Mouse (Mus musculus) heart, embryonic 11.5 days (tissue): ENCODE measurements around the gene Taf1. TPM values are rescaled to one million over a fixed set of nuclear protein-coding genes. Genes with fewer than 3 reads are reported as not detected.
A peak's percentile ranks its signal among the peaks of the same experiment; 100 is the strongest.

Experiments used
- ATAC-seq: fragments of 200-750 bp; cut with Nextera tagmentation; replicated peaks from 2 replicates; pipeline ENCODE4 v1.8.0; 2017; ENCODE audit warnings: moderate library complexity; ENCODE audit not compliant: insufficient number of reproducible peaks, low FRiP score, low TSS enrichment
- H3K27ac ChIP-seq: fragments of 300-500 bp; sonication (generic); 2 replicates; pipeline ENCODE4 v1.5.1; 2014; ENCODE audit warnings: mild to moderate bottlenecking, low read depth, low read length
- H3K27me3 ChIP-seq: fragments of 300-500 bp; sonication (generic); 2 replicates; pipeline ENCODE4 v1.6.1; 2014; ENCODE audit warnings: mild to moderate bottlenecking, low read length, mixed read lengths; ENCODE audit not compliant: control insufficient read depth, insufficient read depth
- H3K36me3 ChIP-seq: fragments of 300-500 bp; sonication (generic); 2 replicates; pipeline ENCODE4 v1.6.1; 2014; ENCODE audit warnings: mild to moderate bottlenecking, low read length, moderate library complexity, mixed read lengths; ENCODE audit not compliant: control insufficient read depth, insufficient read depth
- H3K4me1 ChIP-seq: fragments of 300-500 bp; sonication (generic); 2 replicates; pipeline ENCODE4 v1.6.1; 2014; ENCODE audit warnings: low read length; ENCODE audit not compliant: control insufficient read depth, insufficient read depth
- H3K4me2 ChIP-seq: fragments of 300-500 bp; sonication (generic); 2 replicates; pipeline ENCODE4 v1.6.1; 2014; ENCODE audit warnings: mild to moderate bottlenecking, moderate library complexity
- H3K4me3 ChIP-seq: fragments of 300-500 bp; sonication (generic); 2 replicates; pipeline ENCODE4 v1.5.1; 2014; ENCODE audit warnings: low read depth, low read length
- H3K9ac ChIP-seq: fragments of 300-500 bp; sonication (generic); 2 replicates; pipeline ENCODE4 v1.6.1; 2014; ENCODE audit warnings: mild to moderate bottlenecking, low read depth, low read length, moderate library complexity
- H3K9me3 ChIP-seq: fragments of 300-500 bp; sonication (generic); replicated peaks from 2 replicates; pipeline ENCODE4 v1.6.1; 2016; ENCODE audit warnings: low read length; ENCODE audit not compliant: control insufficient read depth
- WGBS: fragments of 180-500 bp; shearing (Covaris S2); extraction: QIAGEN DNeasy Blood & Tissue Kit; methylation state at CpG from one replicate; pipeline ENCODE4 v1.1.7; 2014; ENCODE audit not compliant: insufficient replicate concordance; 5-methylcytosine and 5-hydroxymethylcytosine counted together
- polyA plus RNA-seq: library from polyadenylated mRNA; unstranded; fragments of >200 nt; fragmentation: Nextera tagmentation; extraction: Ambion mirVana; gene quantifications from 2 replicates; pipeline ENCODE4 v1.2.1, GENCODE M21; 2014

The Taf1 gene
- polyA plus RNA-seq, 1 experiment from 2014 or later = 10.4 TPM

GRCm38 (mm10) chrX:101640194-101641160 lies 107.9 kb downstream of the Taf1 start:
- 11% methylated on average over 45 of the region's 45 CpGs for WGBS
- Histone ChIP-seq H3K27me3 (peaks cover 8% of the 10 kb centered on the region; the same call in 1 of the 2 replicates), H3K27ac (peak overlapping the region; percentile 79), H3K4me3 (peak overlapping the region; percentile 76), H3K4me1 (no peaks in the 10 kb centered on the region), H3K9ac (peak overlapping the region; percentile 92), H3K9me3 (no peaks in the 10 kb centered on the region), H3K36me3 (no peaks in the 10 kb centered on the region), H3K4me2 (peak overlapping the region; percentile 72)
- ATAC-seq = peak; percentile 57

GRCm38 (mm10) chrX:101641161-101641530 lies 108.6 kb downstream of the Taf1 start:
- Histone ChIP-seq H3K27me3 (peaks cover 8% of the 10 kb centered on the region; the same call in 1 of the 2 replicates), H3K4me2 (peak overlapping the region; percentile 72), H3K9ac (peak overlapping the region; percentile 92), H3K4me1 (no peaks in the 10 kb centered on the region), H3K36me3 (no peaks in the 10 kb centered on the region), H3K27ac (peak overlapping the region; percentile 79; the same call in 1 of the 2 replicates), H3K9me3 (no peaks in the 10 kb centered on the region), H3K4me3 (peak overlapping the region; percentile 76)
- no peak for ATAC-seq
- 10% methylated on average over 6 of the region's 6 CpGs for WGBS

GRCm38 (mm10) chrX:101642091-101642490 lies 109.6 kb downstream of the Taf1 start:
- Histone ChIP-seq H3K4me1 (no peaks in the 10 kb centered on the region), H3K36me3 (no peaks in the 10 kb centered on the region), H3K27ac (no peak overlapping the region), H3K4me3 (peak overlapping the region; percentile 76), H3K4me2 (peak overlapping the region; percentile 72), H3K9ac (peak overlapping the region; percentile 60), H3K9me3 (no peaks in the 10 kb centered on the region), H3K27me3 (peaks cover 6% of the 10 kb centered on the region; the same call in 1 of the 2 replicates)
- ATAC-seq = no peak
- 21% methylated on average over 5 of the region's 5 CpGs for WGBS

GRCm38 (mm10) chrX:101645286-101645685 lies 112.8 kb downstream of the Taf1 start:
- H3K36me3 ChIP-seq = no peaks in the 10 kb centered on the region
- H3K4me1 ChIP-seq = no peaks in the 10 kb centered on the region
- no peak overlapping the region for H3K4me3 ChIP-seq
- no peak for ATAC-seq
- no peak overlapping the region for H3K4me2 ChIP-seq
- H3K27ac ChIP-seq = no peak overlapping the region
- 72% methylated on average over 2 of the region's 2 CpGs for WGBS
- H3K27me3 ChIP-seq = no peaks in the 10 kb centered on the region
- H3K9ac ChIP-seq = no peak overlapping the region
- no peaks in the 10 kb centered on the region for H3K9me3 ChIP-seq

- no peaks in the 10 kb centered on the region for H3K4me1 ChIP-seq
- H3K27ac ChIP-seq = no peak overlapping the region
- no peak overlapping the region for H3K9ac ChIP-seq
- no peak overlapping the region for H3K4me3 ChIP-seq
- ATAC-seq = no peak
- H3K36me3 ChIP-seq = no peaks in the 10 kb centered on the region
- no peaks in the 10 kb centered on the region for H3K9me3 ChIP-seq
- H3K4me2 ChIP-seq = no peak overlapping the region
- H3K27me3 ChIP-seq = no peaks in the 10 kb centered on the region
- 58% methylated on average over 5 of the region's 5 CpGs for WGBS
Measured at GRCm38 (mm10) chrX:101646621-101647020, 114.1 kb downstream of the Taf1 start.

Other genes starting within 250 kb of the Taf1 start
- gene Nlgn3, start 233.6 kb upstream of the Taf1 start, polyA plus RNA-seq = 2.3 and 3.6 TPM in 2 replicates
- 0.18 and 0.94 TPM in 2 replicates for gene Gjb1, start 156.4 kb upstream of the Taf1 start, polyA plus RNA-seq
- 22.1 and 22.4 TPM in 2 replicates for gene Zmym3, start 111.9 kb upstream of the Taf1 start, polyA plus RNA-seq
- 271 and 358 TPM in 2 replicates for gene Nono, start 103.4 kb upstream of the Taf1 start, polyA plus RNA-seq
- gene Itgb1bp2, start 83.6 kb upstream of the Taf1 start, polyA plus RNA-seq = 77.6 and 82.9 TPM in 2 replicates
- 129 and 145 TPM in 2 replicates for gene Ogt, start 107.3 kb downstream of the Taf1 start, polyA plus RNA-seq
- not detected in 2 replicates for gene Cxcr3, start 201.5 kb downstream of the Taf1 start, polyA plus RNA-seq